Mouse (Mus musculus) ovary, adult 10 weeks (tissue): ENCODE data around the gene Gm4778. TPM values are rescaled to one million over a fixed set of nuclear protein-coding genes. Genes with fewer than 3 reads are reported as not detected.

ENCODE experiments used
- polyA plus RNA-seq: library from polyadenylated mRNA; stranded (reverse); fragments of 350-450 nt; fragmentation: Illumina TruSeq; extraction: RNeasy Lipid Tissue Mini Kit (QIAGEN cat#74804); gene quantifications from one replicate; pipeline ENCODE4 v1.2.3, GENCODE M21; 2014

Gm4778 gene
- not detected for polyA plus RNA-seq

GRCm38 (mm10) chr3:94263736-94264135, at the start of gene Gm4778:
Gene Gm4778 (plus strand): TSS chr3:94264036.

GRCm38 (mm10) chr3:94309633-94310363, 46.0 kb downstream of the Gm4778 start, which contains the start of gene Them4:
Gene Them4 (plus strand): TSS chr3:94310089.

Other genes with a start within 250 kb of the Gm4778 start
- not detected for gene Gm9125, start 209.2 kb upstream of the Gm4778 start, polyA plus RNA-seq
- not detected for gene Gm10697, start 191.4 kb upstream of the Gm4778 start, polyA plus RNA-seq
- gene Gm10696, start 85.8 kb upstream of the Gm4778 start, polyA plus RNA-seq = not detected
- 0.54 TPM for gene Gm5286, start 67.3 kb upstream of the Gm4778 start, polyA plus RNA-seq
- 18.2 TPM for gene Them4, start 46.1 kb downstream of the Gm4778 start, polyA plus RNA-seq
- gene Them5, start 78.1 kb downstream of the Gm4778 start, polyA plus RNA-seq = not detected
- not detected for gene C2cd4d, start 98.4 kb downstream of the Gm4778 start, polyA plus RNA-seq
- gene Rorc, start 108.8 kb downstream of the Gm4778 start, polyA plus RNA-seq = 4.8 TPM
- gene Lingo4, start 134.5 kb downstream of the Gm4778 start, polyA plus RNA-seq = not detected
- gene Tdrkh, start 149.2 kb downstream of the Gm4778 start, polyA plus RNA-seq = 8.3 TPM
- 34.6 TPM for gene Mrpl9, start 179.3 kb downstream of the Gm4778 start, polyA plus RNA-seq
- not detected for gene Oaz3, start 179.9 kb downstream of the Gm4778 start, polyA plus RNA-seq
- gene Celf3, start 214.3 kb downstream of the Gm4778 start, polyA plus RNA-seq = not detected
- 9.5 TPM for gene Riiad1, start 216.3 kb downstream of the Gm4778 start, polyA plus RNA-seq